Mouse (Mus musculus): ENCODE data around the gene Pax5.

DNA sequence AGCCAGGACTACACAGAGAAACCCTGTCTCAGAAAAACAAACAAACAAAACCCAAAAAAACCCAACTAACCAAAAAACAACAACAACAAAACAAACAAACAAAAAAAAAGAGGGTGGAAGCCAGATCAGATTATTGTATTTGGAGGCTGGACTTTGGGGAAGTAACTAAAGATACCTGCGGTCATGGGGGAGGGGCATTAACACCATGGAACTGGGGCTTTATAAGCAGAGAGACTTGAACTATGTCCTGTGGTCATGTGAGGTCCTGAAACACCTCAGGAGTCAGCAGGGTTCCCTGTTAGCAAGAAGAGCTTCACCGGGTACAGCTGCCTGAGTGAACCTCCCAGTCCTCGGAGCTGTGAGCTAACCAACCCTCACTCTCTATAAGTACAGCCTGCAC is 168.2 kb downstream of the Pax5 start:
- no peak for TF ChIP-seq POLR2A (IDR thresholded peaks at IDR 0.05; ENCODE audit: low read depth, low read length)
- no peak for TF ChIP-seq CTCF (IDR thresholded peaks at IDR 0.05; ENCODE audit: borderline replicate concordance, insufficient read depth, low read length)

Data from embryonic fibroblast, embryonic 13.5 days (primary cell).